Mouse (Mus musculus): ENCODE measurements at regions not wholly inside any gene's neighbourhood (a gene's known extent, or its start where the extent isn't known, plus 50 kb on each side); places are given as distances from the start of the nearest gene placed in this dataset.

- no peak for DNase-seq
These were observed 51.3 kb upstream of the S1pr1 start for GRCm38 (mm10) chr3:115766153-115766552.

GRCm38 (mm10) chr3:115768290-115768689 lies 53.4 kb upstream of the S1pr1 start:
- no peak for DNase-seq

- peak; percentile 5 for DNase-seq
These were observed 54.1 kb upstream of the S1pr1 start for GRCm38 (mm10) chr3:115768761-115769530.

GRCm38 (mm10) chr3:115772676-115773075 lies 57.8 kb upstream of the S1pr1 start:
- no peak for DNase-seq

- DNase-seq, result no peak
These were observed 59.4 kb upstream of the S1pr1 start for GRCm38 (mm10) chr3:115774321-115774720.

- no peak for DNase-seq
These were observed 59.9 kb upstream of the S1pr1 start for GRCm38 (mm10) chr3:115774723-115775122.

- no peak for DNase-seq
These were observed 64.4 kb upstream of the S1pr1 start for GRCm38 (mm10) chr3:115779144-115779890.

- DNase-seq, result no peak
These were observed 65.0 kb upstream of the S1pr1 start for GRCm38 (mm10) chr3:115779906-115780305.

- no peak for DNase-seq
These were observed 67.9 kb upstream of the S1pr1 start for GRCm38 (mm10) chr3:115782726-115783125.

- DNase-seq, result no peak
These were observed 72.5 kb upstream of the S1pr1 start for GRCm38 (mm10) chr3:115787360-115787759.

- DNase-seq, result no peak
These were observed 73.7 kb upstream of the S1pr1 start for GRCm38 (mm10) chr3:115788525-115788924.

- no peak for DNase-seq
These were observed 74.2 kb upstream of the S1pr1 start for GRCm38 (mm10) chr3:115789063-115789462.

GRCm38 (mm10) chr3:115792606-115793005 lies 77.7 kb upstream of the S1pr1 start:
- DNase-seq, result no peak

GRCm38 (mm10) chr3:115793344-115794059 lies 78.6 kb upstream of the S1pr1 start:
- DNase-seq, result no peak

GRCm38 (mm10) chr3:115799326-115799725 lies 84.5 kb upstream of the S1pr1 start:
- DNase-seq, result no peak

- DNase-seq, result no peak
These were observed 85.1 kb upstream of the S1pr1 start for GRCm38 (mm10) chr3:115799981-115800380.

- DNase-seq, result no peak
These were observed 86.0 kb upstream of the S1pr1 start for GRCm38 (mm10) chr3:115800873-115801272.

GRCm38 (mm10) chr3:115801581-115802200 lies 85.9 kb upstream of the Dph5 start:
- DNase-seq, result no peak

GRCm38 (mm10) chr3:115804616-115805015 lies 83.0 kb upstream of the Dph5 start:
- no peak for DNase-seq

- no peak for DNase-seq
These were observed 80.6 kb upstream of the Dph5 start for GRCm38 (mm10) chr3:115807032-115807431.

GRCm38 (mm10) chr3:115815168-115815567 lies 72.5 kb upstream of the Dph5 start:
- no peak for DNase-seq

GRCm38 (mm10) chr3:115815571-115816156 lies 72.0 kb upstream of the Dph5 start:
- DNase-seq, result peak; percentile 5

Data from adrenal gland, postnatal 25 days (tissue).